Mouse (Mus musculus) MEL (cell line): ENCODE data around the gene Arfip1. TPM values are rescaled to one million over a fixed set of nuclear protein-coding genes. Genes with fewer than 3 reads are reported as not detected.

Experiments used
- DNase-seq: peaks from one replicate; pipeline ENCODE4 v3.0.0; 2011; ENCODE audit warnings: low read depth, low spot score
- H3K27ac ChIP-seq: 2 replicates; pipeline ENCODE4 v1.5.1; 2012; ENCODE audit warnings: low read depth, mild to moderate bottlenecking, control low read depth, low read length, moderate library complexity; ENCODE audit not compliant: control insufficient read depth
- H3K27me3 ChIP-seq, 2 experiments: fragments of 150-350 bp in 1 of 2; sonication (generic) in 1 of 2; 2 replicates each; pipeline ENCODE4 v1.6.1; 2012; ENCODE audit warnings: low read length in 2 of 2, mild to moderate bottlenecking in 2 of 2, improper control_type of control experiment in 1 of 2, moderate library complexity in 1 of 2; ENCODE audit not compliant: insufficient read depth in 2 of 2, control insufficient read depth in 1 of 2
- H3K36me3 ChIP-seq, 2 experiments: 2 replicates each; pipeline ENCODE4 v1.6.1; 2012 to 2014; ENCODE audit warnings: low read length in 2 of 2, improper control_type of control experiment in 1 of 2, inconsistent platforms in 1 of 2, mild to moderate bottlenecking in 1 of 2; ENCODE audit not compliant: insufficient read depth in 2 of 2, control insufficient read depth in 1 of 2
- H3K4me1 ChIP-seq, 2 experiments: fragments of 150-350 bp in 1 of 2; sonication (generic) in 1 of 2; 2 replicates each; pipeline ENCODE4 v1.6.1; 2012; ENCODE audit warnings: low read length in 2 of 2, improper control_type of control experiment in 1 of 2, mild to moderate bottlenecking in 1 of 2; ENCODE audit not compliant: insufficient read depth in 2 of 2, control insufficient read depth in 1 of 2
- H3K4me3 ChIP-seq, 2 experiments: fragments of 150-350 bp in 1 of 2; sonication (generic) in 1 of 2; 2 replicates each; pipeline ENCODE4 v1.5.1; 2012; ENCODE audit warnings: low read depth in 2 of 2, low read length in 2 of 2, mild to moderate bottlenecking in 2 of 2, moderate library complexity in 2 of 2, control low read depth in 1 of 2, improper control_type of control experiment in 1 of 2; ENCODE audit not compliant: control insufficient read depth in 1 of 2, insufficient read depth in 1 of 2
- H3K79me2 ChIP-seq: 2 replicates; pipeline ENCODE4 v1.6.1; 2012; ENCODE audit warnings: mild to moderate bottlenecking, low read length, moderate library complexity; ENCODE audit not compliant: control insufficient read depth, poor library complexity, insufficient read depth
- H3K9ac ChIP-seq: 2 replicates; pipeline ENCODE4 v1.6.1; 2012; ENCODE audit warnings: low read depth, mild to moderate bottlenecking, control low read depth, low read length, moderate library complexity; ENCODE audit not compliant: control insufficient read depth, poor library complexity, severe bottlenecking
- H3K9me3 ChIP-seq: fragments of 150-350 bp; sonication (generic); replicated peaks from 2 replicates; pipeline ENCODE4 v1.6.1; 2012; ENCODE audit warnings: mild to moderate bottlenecking, low read length, improper control_type of control experiment, moderate library complexity; ENCODE audit not compliant: insufficient read depth
- BHLHE40 ChIP-seq: IDR thresholded peaks from 2 replicates; pipeline ENCODE4 v1.6.1; 2012; ENCODE audit warnings: low read depth, mild to moderate bottlenecking, inconsistent platforms, low read length, improper control_type of control experiment, borderline replicate concordance
- CHD1 ChIP-seq: IDR thresholded peaks from 2 replicates; pipeline ENCODE4 v1.6.1; 2012; ENCODE audit warnings: low read depth, mild to moderate bottlenecking, inconsistent platforms, low read length, improper control_type of control experiment
- CTCF ChIP-seq, 3 experiments: IDR thresholded peaks in 2 of 3; conservative IDR thresholded peaks in 1 of 3; 2 replicates each; pipeline ENCODE4 v1.5.1; 2011 to 2012; ENCODE audit warnings: low read length in 3 of 3, low read depth in 2 of 3, mild to moderate bottlenecking in 2 of 3, improper control_type of control experiment in 1 of 3, inconsistent platforms in 1 of 3, mixed read lengths in 1 of 3, moderate library complexity in 1 of 3; ENCODE audit not compliant: control insufficient read depth in 1 of 3, insufficient read depth in 1 of 3, poor library complexity in 1 of 3, severe bottlenecking in 1 of 3
- E2F4 ChIP-seq: IDR thresholded peaks from 2 replicates; pipeline ENCODE4 v1.6.1; 2011; ENCODE audit warnings: low read depth, low read length, improper control_type of control experiment, borderline replicate concordance
- EP300 ChIP-seq, 2 experiments: IDR thresholded peaks; 2 replicates each; pipeline ENCODE4 v1.6.1; 2011; ENCODE audit warnings: improper control_type of control experiment in 2 of 2, low read length in 2 of 2, low read depth in 1 of 2, mild to moderate bottlenecking in 1 of 2
- GABPA ChIP-seq: IDR thresholded peaks from 2 replicates; pipeline ENCODE4 v1.6.1; 2012; ENCODE audit warnings: low read depth, mild to moderate bottlenecking, inconsistent platforms, low read length, improper control_type of control experiment, moderate library complexity
- GATA1 ChIP-seq: IDR thresholded peaks from 2 replicates; pipeline ENCODE4 v1.6.1; 2011; ENCODE audit warnings: low read depth, low read length, improper control_type of control experiment
- HCFC1 ChIP-seq: IDR thresholded peaks from 2 replicates; pipeline ENCODE4 v1.6.1; 2012; ENCODE audit warnings: low read depth, mild to moderate bottlenecking, inconsistent platforms, low read length, improper control_type of control experiment, moderate library complexity
- KAT2A ChIP-seq: conservative IDR thresholded peaks from 2 replicates; pipeline ENCODE4 v1.6.1; 2012; ENCODE audit warnings: low read depth, low read length, improper control_type of control experiment, inconsistent platforms
- MAFK ChIP-seq: IDR thresholded peaks from 2 replicates; pipeline ENCODE4 v1.6.1; 2011; ENCODE audit warnings: low read depth, mild to moderate bottlenecking, low read length, improper control_type of control experiment, borderline replicate concordance
- MYB ChIP-seq: IDR thresholded peaks from 2 replicates; pipeline ENCODE4 v1.6.1; 2011; ENCODE audit warnings: mild to moderate bottlenecking, low read depth, low read length, improper control_type of control experiment
- MYC ChIP-seq: IDR thresholded peaks from 2 replicates; pipeline ENCODE4 v1.6.1; 2011; ENCODE audit warnings: low read depth, mild to moderate bottlenecking, low read length, improper control_type of control experiment, moderate library complexity
- NRF1 ChIP-seq: IDR thresholded peaks from 2 replicates; pipeline ENCODE4 v1.6.1; 2014; ENCODE audit warnings: low read depth, mild to moderate bottlenecking, inconsistent platforms, low read length, improper control_type of control experiment, moderate library complexity; ENCODE audit not compliant: poor library complexity, insufficient read depth, severe bottlenecking
- POLR2A ChIP-seq, 2 experiments: IDR thresholded peaks; 2 replicates each; pipeline ENCODE4 v1.6.1; 2011 to 2012; ENCODE audit warnings: low read length in 2 of 2, mild to moderate bottlenecking in 2 of 2, control low read depth in 1 of 2, improper control_type of control experiment in 1 of 2, low read depth in 1 of 2, moderate library complexity in 1 of 2; ENCODE audit not compliant: control insufficient read depth in 1 of 2, insufficient read depth in 1 of 2, poor library complexity in 1 of 2
- POLR2AphosphoS2 ChIP-seq: IDR thresholded peaks from 2 replicates; pipeline ENCODE4 v1.6.1; 2011; ENCODE audit warnings: low read length, improper control_type of control experiment
- RAD21 ChIP-seq: IDR thresholded peaks from 2 replicates; pipeline ENCODE4 v1.6.1; 2011; ENCODE audit warnings: mild to moderate bottlenecking, low read depth, low read length, improper control_type of control experiment
- SIN3A ChIP-seq: IDR thresholded peaks from 2 replicates; pipeline ENCODE4 v1.6.1; 2012; ENCODE audit warnings: low read length, improper control_type of control experiment, inconsistent platforms
- TAL1 ChIP-seq: IDR thresholded peaks from 2 replicates; pipeline ENCODE4 v1.6.1; 2012; ENCODE audit warnings: mild to moderate bottlenecking, inconsistent platforms, low read length, moderate library complexity, mixed read lengths
- TBP ChIP-seq: IDR thresholded peaks from 2 replicates; pipeline ENCODE4 v1.8.0; 2011; ENCODE audit warnings: low read depth, low read length, improper control_type of control experiment
- TCF12 ChIP-seq: IDR thresholded peaks from 2 replicates; pipeline ENCODE4 v1.6.1; 2014; ENCODE audit warnings: low read depth, mild to moderate bottlenecking, inconsistent platforms, low read length, improper control_type of control experiment, moderate library complexity
- UBTF ChIP-seq: IDR thresholded peaks from 2 replicates; pipeline ENCODE4 v1.6.1; 2012; ENCODE audit warnings: low read depth, mild to moderate bottlenecking, inconsistent platforms, low read length, improper control_type of control experiment, moderate library complexity, borderline replicate concordance; ENCODE audit not compliant: insufficient read depth
- USF1 ChIP-seq: IDR thresholded peaks from 2 replicates; pipeline ENCODE4 v1.6.1; 2014; ENCODE audit warnings: low read depth, mild to moderate bottlenecking, inconsistent platforms, low read length, improper control_type of control experiment, moderate library complexity
- USF2 ChIP-seq, 2 experiments: IDR thresholded peaks; 2 replicates each; pipeline ENCODE4 v1.6.1; 2011 to 2012; ENCODE audit warnings: improper control_type of control experiment in 2 of 2, low read length in 2 of 2, borderline replicate concordance in 1 of 2, inconsistent platforms in 1 of 2, low read depth in 1 of 2, mild to moderate bottlenecking in 1 of 2; ENCODE audit not compliant: insufficient read depth in 1 of 2
- ZKSCAN1 ChIP-seq: IDR thresholded peaks from 2 replicates; pipeline ENCODE4 v1.6.1; 2012; ENCODE audit warnings: low read depth, mild to moderate bottlenecking, inconsistent platforms, low read length, improper control_type of control experiment, moderate library complexity
- ZMIZ1 ChIP-seq: IDR thresholded peaks from 2 replicates; pipeline ENCODE4 v1.6.1; 2012; ENCODE audit warnings: low read depth, mild to moderate bottlenecking, inconsistent platforms, low read length, improper control_type of control experiment, moderate library complexity
- ZNF384 ChIP-seq: IDR thresholded peaks from 2 replicates; pipeline ENCODE4 v1.6.1; 2012; ENCODE audit warnings: low read depth, mild to moderate bottlenecking, inconsistent platforms, low read length, improper control_type of control experiment
- polyA plus RNA-seq, 2 experiments: library from polyadenylated mRNA; stranded (reverse) in 1 of 2; unstranded in 1 of 2; fragments of >175 nt in 1 of 2; fragments of >200 nt in 1 of 2; gene quantifications; 2 replicates each; pipeline versions ENCODE4 v1.2.1 to v1.2.4; 2012; ENCODE audit warnings: low replicate concordance in 2 of 2, low read depth in 1 of 2; ENCODE audit not compliant: insufficient read length in 2 of 2, insufficient read depth in 1 of 2, missing spikeins in 1 of 2
- total RNA-seq: library from RNA; depleted of rRNA; stranded (reverse); fragments of 300-350 nt; gene quantifications from 2 replicates; pipeline ENCODE4 v1.2.3, GENCODE M21; 2012

Gene Arfip1
- total and polyA plus RNA-seq, 3 experiments = 12.5 to 15.4 TPM; not detected in 1

- TF ChIP-seq UBTF (no peak), CTCF (IDR thresholded peaks at IDR 0.05 in 2 of 3, conservative IDR thresholded peaks at IDR 0.05 in 1 of 3; ENCODE audit: control insufficient read depth in 1 of 3, insufficient read depth in 1 of 3, low read depth in 2 of 3, low read length in 3 of 3, poor library complexity in 1 of 3, severe bottlenecking in 1 of 3) (no peak), TBP (0 out of 2 replicates have a peak, but pooled peaks have one; percentile 51)
- TF ChIP-seq, all 39 proteins: peak for 30
These were observed 121.5 kb downstream of the Arfip1 start (continued) for GRCm38 (mm10) chr3:84460952-84461351.

GRCm38 (mm10) chr3:84460499-84460898 lies 121.9 kb downstream of the Arfip1 start:
- Histone ChIP-seq H3K4me1 (peaks cover 26 to 39% of the 10 kb centered on the region in 2 experiments), H3K27me3 (no peaks in the 10 kb centered on the region), H3K4me3 (peak overlapping the region in 1 of 2 experiments; percentile 12; a peak in 2 of 4 replicates), H3K79me2 (no peaks in the 10 kb centered on the region), H3K36me3 (peaks cover 0 to 27% of the 10 kb centered on the region in 2 experiments; a peak in 2 of 4 replicates), H3K27ac (peak overlapping the region; percentile 49), H3K9ac (no peak overlapping the region), H3K9me3 (no peaks in the 10 kb centered on the region)
- TF ChIP-seq GABPA = no peak
- DNase-seq = peak; percentile 53

GRCm38 (mm10) chr3:84455733-84456417 lies 126.5 kb downstream of the Arfip1 start:
- H3K9me3 ChIP-seq = no peaks in the 10 kb centered on the region
- DNase-seq = peak; percentile 86
- peaks cover 23 to 37% of the 10 kb centered on the region in 2 experiments for H3K4me1 ChIP-seq
- H3K27ac ChIP-seq = peak overlapping the region; percentile 15
- no peaks in the 10 kb centered on the region for H3K27me3 ChIP-seq
- peak overlapping the region; percentile 0 for H3K9ac ChIP-seq
- H3K36me3 ChIP-seq = peaks cover 0 to 20% of the 10 kb centered on the region in 2 experiments; a peak in 2 of 4 replicates
- H3K79me2 ChIP-seq = no peaks in the 10 kb centered on the region
- H3K4me3 ChIP-seq = 0 out of 4 replicates have a peak overlapping the region, but pooled peaks have one; percentile 0 to 9
- no peak for TF ChIP-seq ZNF384
- peak; percentile 98 to 99 for TF ChIP-seq EP300 (IDR thresholded peaks at IDR 0.05; ENCODE audit: low read depth in 1 of 2, low read length in 2 of 2)
- TF ChIP-seq TAL1 = peak; percentile 94
- TF ChIP-seq GATA1 = peak; percentile 98
- TF ChIP-seq RAD21 = no peak
- no peak for TF ChIP-seq E2F4
- peak; percentile 99 for TF ChIP-seq TCF12
- no peak for TF ChIP-seq POLR2A (IDR thresholded peaks at IDR 0.05; ENCODE audit: control insufficient read depth in 1 of 2, insufficient read depth in 1 of 2, low read depth in 1 of 2, low read length in 2 of 2, poor library complexity in 1 of 2)
- TF ChIP-seq KAT2A = no peak
- TF ChIP-seq CHD1 = no peak
- TF ChIP-seq USF2 (IDR thresholded peaks at IDR 0.05; ENCODE audit: borderline replicate concordance in 1 of 2, insufficient read depth in 1 of 2, low read depth in 1 of 2, low read length in 2 of 2) = no peak
- TF ChIP-seq MYC = 0 out of 2 replicates have a peak, but pooled peaks have one; percentile 34
- no peak for TF ChIP-seq NRF1
- TF ChIP-seq GABPA = no peak
- peak; percentile 83; the same call in 1 of the 2 replicates for TF ChIP-seq MAFK
- no peak for TF ChIP-seq USF1
- TF ChIP-seq ZMIZ1 = 0 out of 2 replicates have a peak, but pooled peaks have one; percentile 30
- TF ChIP-seq MYB = peak; percentile 62; the same call in 1 of the 2 replicates
- TF ChIP-seq POLR2AphosphoS2 = 0 out of 2 replicates have a peak, but pooled peaks have one; percentile 41
- no peak for TF ChIP-seq UBTF
- TF ChIP-seq TBP = no peak
- peak; percentile 92 for TF ChIP-seq BHLHE40
- TF ChIP-seq SIN3A = peak; percentile 92
- TF ChIP-seq ZKSCAN1 = no peak
- TF ChIP-seq HCFC1 = no peak; the same call in 1 of the 2 replicates
